Mouse (Mus musculus) left cerebral cortex, adult 9 months (tissue): ENCODE data around the gene Ipo7.
A peak's percentile ranks its signal among the peaks of the same experiment; 100 is the strongest.
"Not testable (repeated sequence)": the region's sequence is repeated elsewhere in the genome, so short reads cannot be mapped to it uniquely, and the experiment has no call there.

Experiments
- DNase-seq, 2 experiments: peaks; one replicate each; pipeline ENCODE4 v3.0.0; 2022; ENCODE audit warnings: low spot score in 2 of 2

The Ipo7 gene

DNA sequence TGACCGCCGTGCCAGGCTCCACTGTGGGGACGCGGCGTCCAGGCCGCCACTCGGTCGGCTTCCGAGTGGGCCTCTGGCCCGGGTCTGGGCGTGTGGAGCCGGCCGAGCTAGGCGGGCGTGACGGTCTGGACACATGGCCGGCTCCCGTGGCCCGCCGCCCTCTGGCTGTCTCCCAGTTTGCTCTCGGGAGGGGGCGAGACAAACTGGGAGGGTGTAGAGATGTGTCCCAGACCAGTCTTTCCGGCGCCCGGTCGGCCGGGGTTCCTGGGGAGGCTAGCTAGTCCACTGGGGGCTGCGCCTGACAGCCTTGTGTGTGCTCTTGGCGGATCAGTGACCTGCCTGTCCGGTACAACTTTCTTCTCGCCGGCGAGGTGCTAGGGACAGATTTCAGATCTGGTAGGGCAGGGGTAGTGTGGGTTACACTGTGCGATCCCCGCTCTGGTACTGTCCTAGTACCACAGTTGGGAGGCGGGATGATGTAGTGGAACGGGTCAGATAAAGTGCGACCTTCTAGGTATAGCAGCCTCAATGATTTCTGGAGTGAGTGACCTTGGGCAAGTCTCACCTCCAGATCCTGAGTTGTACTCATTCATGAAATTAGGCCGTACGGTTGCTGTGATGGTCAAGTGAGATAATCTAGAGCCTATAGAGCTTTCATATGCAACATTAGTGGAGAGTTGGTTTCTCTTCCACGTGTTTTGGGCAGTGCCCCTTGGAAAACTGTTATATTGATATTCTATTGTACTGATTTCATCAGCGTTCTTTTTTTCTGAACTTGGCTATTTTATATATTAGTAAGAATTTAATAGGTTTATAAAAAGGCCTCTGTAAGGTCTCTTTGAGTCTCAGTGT is 783 bp downstream of the Ipo7 start:
- peak in 1 of 2 experiments; percentile 17 for DNase-seq

GRCm38 (mm10) chr7:110023553-110023952 is 5.5 kb downstream of the Ipo7 start:
- DNase-seq: no peak

DNA sequence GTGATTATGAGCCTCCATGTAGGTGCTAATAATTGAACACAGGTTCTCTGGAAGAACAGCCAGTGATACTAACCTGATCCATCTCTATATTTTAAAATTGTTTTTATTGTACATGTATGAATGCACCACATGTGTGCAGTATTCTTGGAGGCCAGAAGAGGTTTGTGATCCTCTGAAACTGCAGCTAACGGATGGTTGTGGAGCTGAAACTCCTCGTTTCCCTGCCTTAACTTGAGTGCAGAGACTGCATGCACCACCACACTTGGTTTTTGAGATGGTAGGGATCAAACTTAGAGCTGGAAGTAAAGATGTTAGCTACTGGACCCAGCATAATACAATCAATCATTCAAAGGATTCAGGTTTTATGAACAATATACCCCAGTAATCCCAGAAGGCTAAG is 8.5 kb downstream of the Ipo7 start:
- DNase-seq: no peak

- DNase-seq: no peak
Measured at GRCm38 (mm10) chr7:110028826-110029225, 10.8 kb downstream of the Ipo7 start.

DNA sequence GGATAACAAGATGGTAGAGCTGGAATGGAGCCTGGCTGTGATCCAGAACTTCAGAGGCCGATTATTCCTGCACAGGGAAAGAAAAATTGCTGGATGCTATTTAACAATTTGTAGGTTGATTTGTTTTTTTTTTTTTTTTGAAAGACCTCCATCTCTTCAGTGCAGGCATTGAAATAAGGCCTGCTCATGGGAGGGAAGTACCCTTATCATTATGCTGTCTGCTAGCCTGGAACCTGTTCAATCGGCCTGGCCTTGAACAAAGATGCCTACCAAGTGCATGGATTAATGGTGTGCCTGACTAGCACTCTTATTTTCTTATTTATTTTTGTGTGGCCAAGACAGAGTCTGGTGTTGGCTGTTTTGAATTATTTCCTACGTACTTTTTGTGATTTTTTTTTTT is 12.3 kb downstream of the Ipo7 start:
- no peak for DNase-seq

- not testable (repeated sequence) for DNase-seq
Measured at GRCm38 (mm10) chr7:110057723-110058122, 39.6 kb downstream of the Ipo7 start.

GRCm38 (mm10) chr7:110059092-110059785 is 41.2 kb downstream of the Ipo7 start:
- no peak for DNase-seq

- DNase-seq: no peak
Measured at GRCm38 (mm10) chr7:110060106-110060668, 42.1 kb downstream of the Ipo7 start.

DNA sequence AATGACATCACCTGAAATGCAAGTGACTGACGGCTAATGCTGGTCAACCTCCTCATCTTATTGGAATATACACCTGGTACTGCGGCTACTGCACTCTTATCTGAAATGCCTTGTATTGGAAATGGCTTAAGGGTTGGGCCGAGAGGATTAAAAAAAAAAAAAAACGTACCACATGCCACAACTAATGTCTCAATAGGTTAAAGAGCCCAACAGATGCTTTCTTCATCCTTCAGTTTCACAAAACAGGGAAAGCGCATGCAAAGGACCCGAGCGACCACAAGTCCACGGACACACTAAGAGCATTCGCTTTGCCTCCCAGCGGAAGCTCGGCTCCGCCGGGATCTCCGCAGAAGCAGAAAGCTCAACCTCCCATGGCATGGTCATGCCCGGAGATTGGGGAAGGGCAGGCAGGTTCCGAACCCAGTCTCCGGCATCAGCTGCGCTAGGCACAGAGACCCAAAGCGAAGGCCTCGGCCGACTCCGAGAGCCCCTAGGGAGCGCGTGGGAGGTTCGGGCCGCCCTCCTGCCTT is 42.7 kb downstream of the Ipo7 start:
- peak in 1 of 2 experiments; percentile 27 for DNase-seq

DNA sequence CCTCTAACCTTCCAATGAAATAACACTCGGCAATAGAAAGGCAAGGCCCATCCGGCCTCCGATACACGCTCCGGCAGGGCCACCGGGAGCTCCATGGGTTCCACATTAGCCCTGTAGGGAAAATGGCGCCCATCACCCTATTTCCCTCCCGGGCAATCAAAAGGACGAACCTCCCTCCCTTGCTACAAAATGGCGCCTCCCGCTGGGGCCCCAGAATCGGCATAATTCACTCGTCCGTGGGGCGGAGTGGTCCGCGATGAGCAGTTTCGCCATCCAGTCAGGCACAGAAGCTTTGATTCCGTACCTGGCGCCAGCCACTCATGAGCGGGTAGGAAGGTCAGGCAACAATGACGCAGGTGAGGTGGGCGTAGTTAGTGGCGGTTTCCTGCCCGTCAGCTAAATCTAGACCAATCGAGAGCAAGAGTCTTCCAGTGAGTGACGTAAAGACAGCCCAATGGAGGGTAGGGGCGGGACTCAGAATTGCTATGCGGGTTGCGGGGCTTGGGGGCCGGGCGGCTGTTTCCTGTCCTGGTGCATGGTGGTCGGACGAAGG is 43.2 kb downstream of the Ipo7 start, which contains the start of gene Zfp143:
Gene Zfp143, plus strand, starts transcription at position 19 of the 553 bp plus-strand sequence.
- DNase-seq: peak; percentile 100

DNA sequence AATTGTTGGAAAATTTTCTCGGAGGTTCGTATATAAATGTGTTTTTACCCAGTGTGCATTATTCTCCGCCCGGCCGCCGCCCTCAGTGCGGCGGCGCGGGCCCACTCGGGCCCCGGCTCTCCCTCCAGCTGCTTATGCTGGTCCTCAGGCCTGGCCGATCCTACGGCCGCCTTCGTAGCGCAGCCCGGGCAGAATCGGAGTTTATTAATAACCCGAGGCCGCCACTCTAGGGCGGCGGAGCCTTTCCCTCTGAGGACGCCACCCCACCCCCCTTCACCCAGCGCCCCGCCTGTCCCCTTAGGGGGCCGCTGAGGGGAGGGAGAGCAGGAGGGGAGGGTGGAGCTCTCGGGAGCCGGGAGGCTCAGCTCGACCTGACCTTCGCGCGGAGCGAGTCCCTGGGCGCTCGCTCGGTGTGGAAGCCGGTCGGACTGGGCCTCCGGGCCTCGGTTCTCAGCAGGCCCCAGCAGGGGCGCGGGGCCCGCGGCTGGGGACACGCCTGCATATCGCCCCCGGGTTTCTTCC is 43.7 kb downstream of the Ipo7 start:
- DNase-seq: peak; percentile 62 to 72

- DNase-seq: no peak
Measured at GRCm38 (mm10) chr7:110063731-110064130, 45.7 kb downstream of the Ipo7 start.

DNA sequence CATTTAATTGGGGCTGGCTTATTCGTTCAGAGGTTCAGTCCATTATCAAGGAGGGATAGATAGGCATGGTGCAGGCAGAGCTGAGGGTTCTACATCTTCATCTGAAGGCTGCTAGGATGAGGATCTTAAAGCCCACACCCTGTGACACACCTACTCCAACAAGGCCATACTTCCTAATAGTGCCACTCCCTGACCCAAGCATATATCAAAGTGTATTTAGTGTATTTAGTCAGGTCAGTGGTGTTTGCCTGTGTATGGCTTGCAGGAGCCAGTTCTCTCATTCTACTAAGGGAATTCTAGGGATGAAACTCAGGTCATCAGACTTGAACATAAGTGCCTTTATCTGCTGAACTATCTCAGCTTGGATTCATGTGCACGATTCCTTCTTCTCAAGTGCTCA is 51.0 kb downstream of the Ipo7 start:
- DNase-seq: no peak

DNA sequence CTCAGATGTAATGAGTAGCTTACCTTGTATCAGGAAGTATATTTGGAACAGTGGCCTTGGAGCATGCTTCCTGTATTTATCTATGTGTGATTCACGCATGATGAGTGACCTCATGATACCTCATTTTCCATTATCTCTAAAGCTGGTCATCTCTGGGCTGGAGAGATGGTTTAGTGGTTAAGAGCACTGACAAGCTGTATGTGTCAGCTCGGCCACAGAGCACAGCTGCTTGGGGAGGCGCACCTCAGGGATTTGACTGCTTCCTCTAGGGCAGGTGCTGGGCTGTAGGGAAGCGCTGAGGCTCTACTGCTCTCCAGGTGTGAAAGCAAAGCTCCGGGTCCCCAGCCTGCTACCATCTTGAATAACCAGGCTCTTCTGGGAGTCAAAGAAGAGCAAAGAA is 60.1 kb downstream of the Ipo7 start:
- DNase-seq: no peak

- peak in 1 of 2 experiments; percentile 29 for DNase-seq
Measured at GRCm38 (mm10) chr7:110083386-110084165, 65.5 kb downstream of the Ipo7 start.

DNA sequence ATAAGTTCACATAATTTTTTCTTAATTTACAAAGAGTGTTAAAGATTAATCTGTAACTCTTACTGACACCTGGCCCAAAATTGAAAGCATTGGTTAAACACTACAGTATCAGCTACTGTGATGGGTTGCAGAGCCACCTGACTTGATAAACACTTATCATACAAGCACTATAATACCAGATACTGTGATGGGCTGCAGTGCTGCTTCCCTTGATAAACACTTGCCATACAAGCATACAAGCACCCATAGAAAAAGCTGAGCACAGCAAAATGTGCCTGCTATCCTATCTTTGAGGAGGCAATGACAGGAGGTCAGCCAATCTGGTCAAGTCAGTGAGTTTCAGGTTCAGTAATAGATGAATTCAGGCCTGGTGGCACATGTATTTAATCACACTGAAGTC is 67.1 kb downstream of the Ipo7 start:
- no peak for DNase-seq

DNA sequence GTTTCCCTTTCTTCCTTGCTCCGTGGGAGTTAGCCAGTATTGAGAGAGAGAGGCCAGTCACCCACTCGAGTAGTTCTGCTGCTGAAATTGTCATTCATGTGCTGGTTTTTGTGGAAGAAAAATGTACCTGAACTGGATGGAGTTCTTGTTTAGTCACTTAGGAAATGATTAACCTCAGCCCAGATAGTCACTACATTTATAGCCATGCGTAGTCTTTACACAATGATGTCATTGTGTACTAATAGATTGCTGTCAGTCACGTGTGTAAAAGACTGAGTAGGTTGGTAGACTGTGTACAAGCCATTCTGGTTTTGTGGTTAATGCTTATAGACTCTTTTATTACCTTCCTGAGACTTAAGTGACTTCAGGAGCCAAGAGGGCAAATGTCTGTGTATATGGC is 69.8 kb downstream of the Ipo7 start:
- no peak for DNase-seq

GRCm38 (mm10) chr7:110091670-110092069 is 73.6 kb downstream of the Ipo7 start:
- DNase-seq: peak; percentile 25 to 48

- DNase-seq: no peak
Measured at GRCm38 (mm10) chr7:110096332-110096731, 78.3 kb downstream of the Ipo7 start.

- no peak for DNase-seq
Measured at GRCm38 (mm10) chr7:110097106-110097793, 79.2 kb downstream of the Ipo7 start.
